Mouse (Mus musculus): Measurements from ENCODE around the gene Il11ra1. TPM values are rescaled to one million over a fixed set of nuclear protein-coding genes. Genes with fewer than 3 reads are reported as not detected.

Il11ra1 gene
- polyA plus RNA-seq (2015; fragmentation: Nextera tagmentation; extraction: Ambion mirVana): 39.2 and 51.4 TPM in 2 replicates

DNA sequence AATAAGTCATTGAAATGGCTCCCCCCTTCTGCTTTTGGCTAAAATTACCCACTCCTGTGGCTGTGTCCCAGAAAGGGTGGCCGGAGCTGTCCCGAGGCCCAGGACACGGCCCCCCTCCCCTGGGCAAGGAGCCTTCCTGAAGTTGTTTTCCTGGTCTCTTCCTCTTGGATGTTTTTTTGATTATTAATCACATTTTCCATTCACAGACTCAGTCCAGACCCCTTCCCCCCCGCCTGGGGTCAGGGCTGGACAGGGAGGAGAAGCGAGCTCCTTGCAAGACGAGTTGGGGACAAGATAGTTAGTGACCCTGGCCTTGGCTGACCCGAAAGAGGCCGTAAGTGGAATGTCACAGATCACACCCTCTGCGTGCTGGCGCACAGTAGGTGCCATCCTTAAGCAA is at the start of gene Il11ra1:
TSS of gene Il11ra1 (plus strand) at position 207 of the 400 bp plus-strand sequence.

DNA sequence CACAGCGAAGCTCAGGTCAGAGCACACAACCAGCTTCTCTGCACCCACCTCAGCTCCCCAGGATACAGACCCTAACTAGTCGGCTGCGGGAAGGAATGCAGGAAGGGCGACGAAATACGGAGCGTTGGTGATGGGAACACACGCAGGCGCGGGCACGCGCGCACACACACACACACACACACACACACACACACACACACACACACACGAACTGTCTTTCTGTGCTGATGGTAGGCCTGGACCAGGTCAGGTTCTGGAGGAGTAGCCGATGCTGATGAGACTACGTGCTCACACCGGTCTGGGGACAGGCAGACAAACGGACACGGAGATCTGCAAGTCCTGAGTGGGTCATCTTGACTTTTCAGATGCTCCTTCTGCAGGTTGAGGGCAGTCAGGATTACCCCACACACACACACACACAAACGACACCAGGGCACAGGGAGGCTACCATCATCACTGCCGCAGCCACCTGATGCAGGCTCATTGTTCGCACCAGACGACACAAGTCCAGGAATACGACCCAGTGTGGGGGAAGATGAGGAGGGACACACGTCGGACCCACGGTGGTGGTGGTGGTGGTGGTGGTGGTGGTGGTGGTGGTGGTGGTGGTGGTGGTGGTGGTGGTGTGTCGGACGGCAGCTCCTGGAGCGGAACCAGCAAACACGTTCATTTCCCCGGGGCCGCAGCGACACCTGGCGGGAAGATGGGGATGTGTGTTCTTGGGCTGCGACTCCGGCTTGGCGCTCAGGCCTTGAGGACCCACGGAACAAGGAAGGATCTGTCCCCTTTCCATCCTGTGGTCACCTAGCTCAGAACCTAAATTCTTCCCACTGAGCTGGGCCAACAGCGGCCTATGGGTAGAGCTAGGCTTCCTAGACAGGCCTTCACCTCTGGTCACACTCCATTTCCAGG is 2.6 kb upstream of the Il11ra1 start, which contains the start of gene Cntfr:
TSS of gene Cntfr (minus strand) at position 160 of the 912 bp plus-strand sequence.

DNA sequence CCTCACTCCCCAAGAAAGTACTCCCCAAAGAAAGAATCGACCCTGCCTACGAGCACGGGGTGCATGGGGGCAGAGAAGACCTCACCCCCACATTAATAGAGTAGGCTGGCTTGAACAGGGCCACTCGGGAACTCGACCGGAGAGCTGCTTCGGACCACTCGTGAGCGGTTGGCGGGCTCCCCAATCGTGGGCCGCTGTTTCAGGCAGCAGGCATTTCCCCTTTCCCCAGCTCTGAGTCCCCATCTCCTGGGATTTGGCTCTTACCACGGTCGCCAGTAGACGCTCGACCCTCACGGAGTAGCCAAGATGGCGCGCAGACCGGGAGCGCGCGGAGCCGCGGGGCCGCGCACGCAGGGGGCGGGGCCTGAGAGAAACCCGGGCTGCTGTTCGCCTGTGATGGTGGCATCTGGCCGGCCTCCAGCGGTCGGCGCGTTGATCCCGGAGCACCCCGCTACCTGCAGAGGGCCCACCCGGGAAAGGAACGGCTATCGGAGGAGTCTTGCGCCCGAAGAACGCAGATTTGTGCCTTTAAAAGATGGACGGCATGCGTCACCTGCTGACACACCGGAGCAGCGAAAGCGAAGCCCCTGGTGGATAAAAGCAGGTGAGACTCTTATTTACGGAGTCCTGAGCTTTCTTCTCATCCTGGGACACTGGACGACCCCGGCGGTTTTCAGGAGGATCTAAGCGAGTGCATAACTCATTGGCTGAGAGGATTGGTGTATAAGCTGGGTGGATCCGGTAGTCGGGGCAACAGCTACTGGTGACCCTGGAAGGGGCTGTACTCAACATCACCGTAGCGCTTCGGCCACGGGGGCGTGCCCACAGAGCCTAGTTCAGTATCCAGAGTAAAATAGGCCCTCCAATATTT is 13.6 kb downstream of the Il11ra1 start, which contains the start of gene Rpp25l:
TSS of gene Rpp25l (minus strand) at position 338 of the 871 bp plus-strand sequence.

DNA sequence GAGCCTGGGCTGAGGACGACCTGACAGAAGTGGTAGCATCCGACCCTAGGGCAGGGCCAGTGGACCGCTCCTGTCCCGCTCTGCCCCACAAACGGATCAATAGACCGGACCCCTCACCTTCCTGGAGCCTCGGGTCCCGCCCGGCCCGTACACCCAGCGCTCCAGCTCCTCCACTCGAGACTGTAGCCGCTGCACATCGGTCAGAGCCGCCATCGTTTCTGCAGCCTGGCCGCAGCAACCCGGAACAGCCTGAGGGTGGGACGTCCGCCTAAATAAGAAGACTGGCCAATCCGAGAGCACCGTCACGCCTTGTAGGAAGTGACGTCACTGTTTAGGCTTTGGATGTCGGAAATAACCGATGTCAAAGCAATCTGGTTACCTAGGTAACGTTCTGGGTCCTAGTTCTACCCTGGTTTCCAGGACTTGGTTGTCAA is 23.1 kb downstream of the Il11ra1 start, which contains the start of gene Dctn3:
TSS of gene Dctn3 (minus strand) at position 253 of the 434 bp plus-strand sequence.

DNA sequence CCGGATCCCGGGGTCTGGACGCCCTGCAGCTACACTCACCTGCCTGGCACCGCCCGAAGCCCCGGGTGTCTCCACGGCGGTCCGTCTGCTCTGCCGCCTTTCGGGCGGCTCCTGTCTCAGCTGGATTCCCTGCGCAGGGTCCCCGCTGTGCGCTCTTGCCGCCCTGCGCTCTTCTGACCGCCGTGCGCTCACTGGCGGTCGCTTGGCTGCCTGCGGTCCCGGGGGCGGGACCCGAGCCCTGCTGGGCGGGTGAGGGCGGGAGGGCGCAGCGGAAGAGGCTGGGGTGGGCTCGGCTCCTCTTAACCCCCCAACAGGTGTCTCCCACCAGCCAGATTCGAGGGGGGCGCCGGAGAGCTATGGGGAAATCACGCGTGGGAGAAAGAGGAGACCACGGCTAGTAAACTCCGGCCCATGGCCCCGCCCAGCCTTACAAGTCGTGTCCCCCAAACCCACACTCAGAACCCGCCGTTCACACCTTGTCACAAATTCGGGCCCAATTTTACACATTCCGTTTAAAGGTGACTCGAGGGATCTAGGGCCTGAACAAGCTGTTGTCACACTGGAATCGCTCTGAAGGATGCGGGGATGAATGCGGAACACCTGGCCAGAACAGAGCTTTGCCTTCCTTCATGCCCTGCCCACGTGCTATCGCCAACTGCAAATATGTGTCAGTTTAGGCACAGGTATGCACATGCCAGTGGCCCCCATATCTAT is 31.4 kb downstream of the Il11ra1 start, which contains the start of gene Arid3c:
TSS of gene Arid3c (minus strand) at position 91 of the 714 bp plus-strand sequence.

DNA sequence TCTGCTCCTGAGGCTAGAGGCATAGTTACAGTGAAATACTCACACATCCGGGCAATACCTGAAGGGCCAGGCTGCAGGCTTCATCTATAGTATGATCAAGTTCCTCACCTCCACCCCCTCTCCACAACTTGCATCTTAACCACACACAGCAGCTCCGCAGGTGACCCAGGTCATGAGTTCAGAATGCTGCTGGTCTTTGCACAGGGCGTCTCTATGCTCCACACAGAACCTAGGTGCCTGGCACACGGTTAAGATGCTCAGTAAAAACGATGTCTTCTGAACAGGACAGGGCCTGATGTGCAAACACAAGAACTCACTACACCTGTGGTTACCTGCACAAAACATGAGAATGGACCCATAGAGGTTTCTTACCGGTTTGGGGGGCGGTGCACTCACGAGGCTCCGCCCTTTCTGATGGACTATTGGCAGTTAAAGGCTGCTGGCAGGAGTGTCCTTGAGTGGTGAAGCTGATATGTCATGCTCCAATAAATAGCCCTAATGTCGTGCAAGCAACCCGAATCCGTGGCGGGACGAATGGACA is 55.1 kb downstream of the Il11ra1 start, which contains the start of gene Galt:
TSS of gene Galt (plus strand) at position 432 of the 541 bp plus-strand sequence.

GRCm38 (mm10) chr4:41755338-41756305 is 55.8 kb downstream of the Il11ra1 start, which contains the start of gene Sigmar1:
Gene Sigmar1 (minus strand): TSS chr4:41756157.

GRCm38 (mm10) chr4:41774002-41774401 is 74.2 kb downstream of the Il11ra1 start, which contains the start of gene Ccl27a:
Gene Ccl27a (minus strand): TSS chr4:41774247.

Other genes starting within 250 kb of the Il11ra1 start
- 7.3 and 8.0 TPM in 2 replicates for gene Kif24, start 235.1 kb upstream of the Il11ra1 start, polyA plus RNA-seq (2015; fragmentation: Nextera tagmentation; extraction: Ambion mirVana)
- 19.3 and 21.3 TPM in 2 replicates for gene Nudt2, start 234.8 kb upstream of the Il11ra1 start, polyA plus RNA-seq (2015; fragmentation: Nextera tagmentation; extraction: Ambion mirVana)
- gene AI464131, start 196.9 kb upstream of the Il11ra1 start, polyA plus RNA-seq (2015; fragmentation: Nextera tagmentation; extraction: Ambion mirVana): 3.0 and 4.0 TPM in 2 replicates
- gene 1110017D15Rik, start 182.7 kb upstream of the Il11ra1 start, polyA plus RNA-seq (2015; fragmentation: Nextera tagmentation; extraction: Ambion mirVana): not detected in 2 replicates
- 1.5 and 2.3 TPM in 2 replicates for gene Fam219a, start 130.5 kb upstream of the Il11ra1 start, polyA plus RNA-seq (2015; fragmentation: Nextera tagmentation; extraction: Ambion mirVana)
- 0.33 and 0.38 TPM in 2 replicates for gene Dnaic1, start 130.2 kb upstream of the Il11ra1 start, polyA plus RNA-seq (2015; fragmentation: Nextera tagmentation; extraction: Ambion mirVana)
- 2.7 and 4.0 TPM in 2 replicates for gene Enho, start 59.7 kb upstream of the Il11ra1 start, polyA plus RNA-seq (2015; fragmentation: Nextera tagmentation; extraction: Ambion mirVana)
- gene Cntfr, start 2.9 kb upstream of the Il11ra1 start, polyA plus RNA-seq (2015; fragmentation: Nextera tagmentation; extraction: Ambion mirVana): 0.71 and 1.9 TPM in 2 replicates
- gene Rpp25l, start 13.5 kb downstream of the Il11ra1 start, polyA plus RNA-seq (2015; fragmentation: Nextera tagmentation; extraction: Ambion mirVana): 41.9 and 43.9 TPM in 2 replicates
- gene Dctn3, start 23.2 kb downstream of the Il11ra1 start, polyA plus RNA-seq (2015; fragmentation: Nextera tagmentation; extraction: Ambion mirVana): 88.2 and 93.0 TPM in 2 replicates
- gene Arid3c, start 31.2 kb downstream of the Il11ra1 start, polyA plus RNA-seq (2015; fragmentation: Nextera tagmentation; extraction: Ambion mirVana): not detected in 2 replicates
- gene Galt, start 55.2 kb downstream of the Il11ra1 start, polyA plus RNA-seq (2015; fragmentation: Nextera tagmentation; extraction: Ambion mirVana): 15.4 and 20.5 TPM in 2 replicates
- 17.1 and 23.5 TPM in 2 replicates for gene Sigmar1, start 56.2 kb downstream of the Il11ra1 start, polyA plus RNA-seq (2015; fragmentation: Nextera tagmentation; extraction: Ambion mirVana)
- 9.2 and 12.7 TPM in 2 replicates for gene Ccl27a, start 74.3 kb downstream of the Il11ra1 start, polyA plus RNA-seq (2015; fragmentation: Nextera tagmentation; extraction: Ambion mirVana)
- 10.1 and 33.2 TPM in 2 replicates for gene Gm21541, start 203.6 kb downstream of the Il11ra1 start, polyA plus RNA-seq (2015; fragmentation: Nextera tagmentation; extraction: Ambion mirVana)
- gene Gm20878, start 241.6 kb downstream of the Il11ra1 start, polyA plus RNA-seq (2015; fragmentation: Nextera tagmentation; extraction: Ambion mirVana): 0.62 and 1.3 TPM in 2 replicates

Data from spleen, postnatal 0 days (tissue).